Mouse (Mus musculus): ENCODE data around the gene Arhgap19. TPM values are rescaled to one million over a fixed set of nuclear protein-coding genes. Genes with fewer than 3 reads are reported as not detected.
"Not testable (repeated sequence)": the region's sequence is repeated elsewhere in the genome, so short reads cannot be mapped to it uniquely, and the experiment has no call there.

Arhgap19 gene
- polyA plus RNA-seq (2015; fragmentation: Nextera tagmentation; extraction: Ambion mirVana): 6.3 and 7.6 TPM in 2 replicates

GRCm38 (mm10) chr19:41801742-41802369 is at the start of gene Arhgap19:
TSS of gene Arhgap19 (minus strand) at chr19:41802047.
- peak; percentile 100 for ATAC-seq (ENCODE audit: low FRiP score)
- no peaks in the 10 kb centered on the region for H3K9me3 ChIP-seq
- peak within 1 kb of the TSS; percentile 84 for H3K9ac ChIP-seq
- peaks cover 19% of the 10 kb centered on the region for H3K4me1 ChIP-seq (replicated peaks)
- H3K36me3 ChIP-seq: no peaks in the 10 kb centered on the region
- peak within 1 kb of the TSS; percentile 90 for H3K4me3 ChIP-seq
- WGBS: under 1% methylated on average over 41 of the region's 48 CpGs
- peak within 1 kb of the TSS; percentile 88 for H3K4me2 ChIP-seq
- H3K27ac ChIP-seq: peak within 1 kb of the TSS; percentile 67
- H3K27me3 ChIP-seq: 0 out of 2 replicates have a peak, but pooled peaks cover 3% of the 10 kb centered on the region

DNA sequence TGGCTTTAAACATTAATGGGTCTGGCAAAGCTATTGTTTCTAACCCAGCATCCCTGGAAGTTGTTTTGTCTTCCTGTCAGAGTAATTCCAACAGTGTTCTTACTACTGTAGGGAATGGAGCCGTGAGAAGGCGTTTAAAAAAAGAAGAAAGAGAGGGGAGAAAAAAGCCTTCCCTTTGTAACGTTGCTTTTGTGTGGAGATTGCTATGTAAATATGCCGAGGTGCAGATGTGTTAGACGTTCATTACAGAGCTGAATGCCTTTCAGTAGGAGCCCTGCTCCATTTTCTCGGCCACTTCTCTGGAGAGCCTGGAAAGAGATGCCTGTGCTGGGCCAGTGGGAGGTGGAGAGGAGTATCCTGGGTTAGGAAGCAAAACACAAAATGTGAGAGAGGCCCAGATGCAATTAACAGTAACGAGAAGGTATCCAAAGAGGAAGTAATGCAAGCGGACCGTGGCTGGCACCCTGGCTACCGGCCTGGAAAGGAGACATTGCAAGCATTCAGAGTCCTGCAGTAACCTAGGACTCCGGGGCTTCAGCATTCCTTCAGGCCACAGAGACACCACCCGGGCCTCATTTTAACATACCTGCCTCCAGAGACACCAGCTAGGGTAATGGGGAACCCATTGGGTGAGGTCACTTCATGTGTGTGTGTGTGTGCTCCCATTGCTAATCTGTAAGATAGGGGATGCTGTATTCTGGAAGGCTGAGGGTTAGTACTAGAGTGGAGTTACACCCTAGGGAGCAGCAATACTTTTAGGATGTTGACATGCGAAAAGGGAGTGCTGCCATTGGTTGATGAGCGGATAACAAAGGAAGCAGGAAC is 49.1 kb upstream of the Arhgap19 start:
- Histone ChIP-seq H3K27ac (peak overlapping the region; percentile 89), H3K9ac (peak overlapping the region; percentile 56; the same call in 1 of the 2 replicates), H3K27me3 (no peaks in the 10 kb centered on the region), H3K36me3 (no peaks in the 10 kb centered on the region), H3K4me2 (peak overlapping the region; percentile 42), H3K4me1 (replicated peaks) (peaks cover 36% of the 10 kb centered on the region), H3K9me3 (no peaks in the 10 kb centered on the region), H3K4me3 (no peak overlapping the region)
- WGBS: 9% methylated on average over 14 of the region's 14 CpGs
- no peak for ATAC-seq (ENCODE audit: low FRiP score)

- H3K9ac ChIP-seq: peak overlapping the region; percentile 56
These were observed 48.3 kb upstream of the Arhgap19 start for GRCm38 (mm10) chr19:41850021-41850718.

GRCm38 (mm10) chr19:41847992-41848851 is 46.4 kb upstream of the Arhgap19 start, which contains the start of gene Frat2:
TSS of gene Frat2 (minus strand) at chr19:41848132.
- Histone ChIP-seq H3K4me1 (replicated peaks) (peaks cover 46% of the 10 kb centered on the region), H3K9me3 (no peaks in the 10 kb centered on the region), H3K27ac (peak within 1 kb of the TSS; percentile 95), H3K4me2 (peak within 1 kb of the TSS; percentile 94), H3K36me3 (no peaks in the 10 kb centered on the region), H3K4me3 (peak within 1 kb of the TSS; percentile 88), H3K9ac (peak within 1 kb of the TSS; percentile 90), H3K27me3 (no peaks in the 10 kb centered on the region)
- WGBS: under 1% methylated on average over 72 of the region's 72 CpGs
- ATAC-seq (ENCODE audit: low FRiP score): peak; percentile 94

More at GRCm38 (mm10) chr19:41850021-41850718, 48.3 kb upstream of the Arhgap19 start:
- H3K27me3 ChIP-seq: no peaks in the 10 kb centered on the region
- WGBS: 6% methylated on average over 6 of the region's 6 CpGs
- H3K36me3 ChIP-seq: no peaks in the 10 kb centered on the region
- ATAC-seq (ENCODE audit: low FRiP score): no peak
- H3K4me3 ChIP-seq: no peak overlapping the region
- no peaks in the 10 kb centered on the region for H3K9me3 ChIP-seq
- H3K27ac ChIP-seq: peak overlapping the region; percentile 89
- peak overlapping the region; percentile 42 for H3K4me2 ChIP-seq
- peaks cover 43% of the 10 kb centered on the region for H3K4me1 ChIP-seq (replicated peaks)

DNA sequence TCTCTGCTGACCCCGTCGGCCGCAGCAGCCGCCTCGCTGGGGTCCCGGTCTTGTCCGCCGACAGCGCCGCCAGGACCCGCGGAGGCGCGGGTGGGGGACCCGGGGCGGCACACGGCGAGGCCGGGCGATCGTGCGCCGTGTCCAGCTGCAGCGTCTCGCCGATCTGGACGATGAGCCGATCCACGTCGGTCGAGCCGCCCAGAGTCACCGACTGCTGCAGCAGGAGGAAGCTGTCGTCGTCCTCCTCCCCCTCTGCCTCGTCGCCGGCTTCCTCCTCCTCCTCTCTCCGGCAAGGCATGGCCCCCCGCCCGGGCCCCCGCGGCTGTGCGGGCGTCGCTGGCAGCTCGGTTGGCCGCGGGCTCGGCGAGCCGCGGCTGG is 45.8 kb upstream of the Arhgap19 start:
- not testable (repeated sequence) for H3K36me3 ChIP-seq, H3K9me3 ChIP-seq, H3K27me3 ChIP-seq
- peak; percentile 66 for ATAC-seq (ENCODE audit: low FRiP score)
- Histone ChIP-seq H3K4me1 (replicated peaks) (peaks cover 46% of the 10 kb centered on the region), H3K27ac (peak overlapping the region; percentile 95), H3K4me3 (peak overlapping the region; percentile 88), H3K9ac (peak overlapping the region; percentile 90), H3K4me2 (peak overlapping the region; percentile 94)
- WGBS: under 1% methylated on average over 42 of the region's 53 CpGs

DNA sequence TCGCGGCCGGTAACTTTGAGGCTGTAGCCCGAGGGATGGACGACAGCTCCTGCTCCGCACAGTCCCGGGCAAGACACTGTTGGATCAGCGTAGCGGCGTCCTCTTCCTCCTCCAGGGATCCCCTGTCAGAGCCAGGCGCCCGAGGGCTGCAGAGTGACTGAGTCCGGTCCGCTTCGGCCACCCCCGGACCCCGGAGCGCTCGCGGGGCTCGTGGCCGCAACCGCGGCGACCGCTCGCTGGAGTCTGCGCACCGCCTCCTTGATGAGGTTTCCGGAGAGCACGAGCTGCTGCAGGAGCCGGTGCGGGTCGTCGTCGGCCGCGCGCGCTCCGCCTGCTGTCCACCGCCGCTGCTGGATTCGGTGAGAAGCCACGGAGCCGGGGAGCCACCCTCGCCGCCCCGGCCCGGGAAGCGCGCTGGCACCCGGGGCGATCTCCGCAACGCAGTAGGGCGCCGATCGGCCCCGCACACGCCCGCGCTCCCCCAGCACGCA is 45.3 kb upstream of the Arhgap19 start:
- Histone ChIP-seq H3K4me1 (replicated peaks) (peaks cover 46% of the 10 kb centered on the region), H3K4me3 (peak overlapping the region; percentile 88), H3K27ac (peak overlapping the region; percentile 95), H3K9me3 (no peaks in the 10 kb centered on the region), H3K4me2 (peak overlapping the region; percentile 94), H3K36me3 (no peaks in the 10 kb centered on the region), H3K9ac (peak overlapping the region; percentile 90), H3K27me3 (no peaks in the 10 kb centered on the region)
- WGBS: under 1% methylated on average over 62 of the region's 64 CpGs
- ATAC-seq (ENCODE audit: low FRiP score): peak; percentile 8

- peak overlapping the region; percentile 94 for H3K4me2 ChIP-seq
- WGBS: 8% methylated on average over 21 of the region's 21 CpGs
- no peak for ATAC-seq (ENCODE audit: low FRiP score)
- peak overlapping the region; percentile 95 for H3K27ac ChIP-seq
- no peaks in the 10 kb centered on the region for H3K36me3 ChIP-seq
- H3K9me3 ChIP-seq: no peaks in the 10 kb centered on the region
- H3K4me3 ChIP-seq: peak overlapping the region; percentile 88
- no peaks in the 10 kb centered on the region for H3K27me3 ChIP-seq
- peak overlapping the region; percentile 90 for H3K9ac ChIP-seq
- H3K4me1 ChIP-seq (replicated peaks): peaks cover 43% of the 10 kb centered on the region
These were observed 44.7 kb upstream of the Arhgap19 start for GRCm38 (mm10) chr19:41846366-41847090.

DNA sequence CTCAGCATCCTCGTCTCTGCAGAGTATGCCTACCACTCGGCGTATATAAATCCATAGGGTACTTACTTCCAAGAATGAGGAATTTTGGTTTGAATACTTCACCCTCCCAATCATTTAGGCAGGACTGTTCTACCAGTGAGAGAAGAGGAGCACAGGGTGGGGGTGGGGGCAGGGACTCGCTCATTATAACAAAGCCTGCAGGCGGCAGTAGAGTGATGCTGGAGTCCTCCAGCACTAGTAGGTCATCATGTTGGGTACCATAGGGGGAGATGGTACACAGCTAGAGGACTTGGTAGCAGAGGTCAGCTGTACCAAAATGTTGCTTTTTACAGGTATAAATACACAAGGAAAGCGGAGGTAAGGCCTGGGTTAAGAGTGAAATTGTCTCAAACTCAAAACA is 42.5 kb upstream of the Arhgap19 start:
- Histone ChIP-seq H3K4me2 (no peak overlapping the region), H3K9ac (no peak overlapping the region), H3K9me3 (no peaks in the 10 kb centered on the region), H3K27ac (no peak overlapping the region), H3K27me3 (no peaks in the 10 kb centered on the region), H3K4me3 (no peak overlapping the region), H3K4me1 (replicated peaks) (peaks cover 22% of the 10 kb centered on the region), H3K36me3 (no peaks in the 10 kb centered on the region)
- WGBS: 81% methylated on average over 6 of the region's 6 CpGs
- no peak for ATAC-seq (ENCODE audit: low FRiP score)

- H3K4me3 ChIP-seq: no peak overlapping the region
- H3K36me3 ChIP-seq: no peaks in the 10 kb centered on the region
- H3K4me1 ChIP-seq (replicated peaks): peaks cover 22% of the 10 kb centered on the region
- H3K9me3 ChIP-seq: no peaks in the 10 kb centered on the region
- no peaks in the 10 kb centered on the region for H3K27me3 ChIP-seq
- H3K27ac ChIP-seq: no peak overlapping the region
- WGBS: 90% methylated on average over 4 of the region's 4 CpGs
- no peak overlapping the region for H3K4me2 ChIP-seq
- no peak for ATAC-seq (ENCODE audit: low FRiP score)
- no peak overlapping the region for H3K9ac ChIP-seq
These were observed 40.9 kb upstream of the Arhgap19 start for GRCm38 (mm10) chr19:41842706-41843105.

DNA sequence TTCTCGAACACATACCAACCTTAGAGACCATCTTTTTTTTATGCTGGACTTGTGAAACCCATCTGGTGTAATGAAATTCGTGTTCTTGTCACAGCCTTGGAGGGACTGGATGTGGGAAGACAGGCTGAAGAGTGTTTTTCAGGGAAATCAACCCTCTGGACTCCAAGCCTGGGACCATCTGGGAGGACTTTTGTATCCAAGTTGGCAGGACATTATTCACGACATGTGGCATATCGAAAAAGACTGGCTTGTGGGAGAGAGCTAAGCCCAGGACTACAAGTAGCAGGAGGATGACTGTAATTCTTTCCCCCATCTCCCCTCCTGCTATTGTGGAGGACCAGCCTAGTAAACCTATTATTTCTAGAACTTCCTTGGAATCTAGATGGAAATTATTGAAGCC is 40.3 kb upstream of the Arhgap19 start:
- Histone ChIP-seq H3K4me2 (no peak overlapping the region), H3K27me3 (no peaks in the 10 kb centered on the region), H3K4me1 (replicated peaks) (peaks cover 22% of the 10 kb centered on the region), H3K9me3 (no peaks in the 10 kb centered on the region), H3K4me3 (no peak overlapping the region), H3K27ac (no peak overlapping the region), H3K9ac (no peak overlapping the region), H3K36me3 (no peaks in the 10 kb centered on the region)
- no peak for ATAC-seq (ENCODE audit: low FRiP score)
- 88% methylated on average over 4 of the region's 4 CpGs for WGBS
